15 mouse cellular contexts compared by ENCODE assay signal in genomic region chr13:34288129-34288528, GRCm38 (mm10). TPM values are rescaled to one million over a fixed set of nuclear protein-coding genes. Genes with fewer than 3 reads are reported as not detected.
DNase-seq lines count a peak whose midpoint lies in the region; ATAC-seq and TF ChIP-seq lines count a peak whose summit lies in the region.
"Had no signal": no experiment of that assay in that cellular context is flagged by ENCODE, and none has a peak within 500 bp of the region (broad histone marks: within the 10 kb centered on the region; RNA-seq: fewer than 3 reads in every experiment).

No protein-coding gene starts in this region.

- no peak overlapping the region for H3K4me3 ChIP-seq in midbrain, embryonic 10.5 days
- H3K4me3 ChIP-seq in midbrain, embryonic 16.5 days (ENCODE audit: low read depth, low read length) = no peak overlapping the region
- H3K4me3 ChIP-seq in forebrain, embryonic 11.5 days (ENCODE audit: low read depth, low read length) = no peak overlapping the region
- no peak overlapping the region for H3K4me3 ChIP-seq in hindbrain, embryonic 12.5 days
- no peak overlapping the region for H3K4me3 ChIP-seq in midbrain, embryonic 13.5 days (replicated peaks)
- H3K4me3 ChIP-seq in stomach, postnatal 0 days (ENCODE audit: low read depth, low read length) = no peak overlapping the region
- H3K4me3 ChIP-seq in kidney, embryonic 14.5 days (ENCODE audit: low read length) = no peak overlapping the region
- H3K4me3 ChIP-seq: embryonic facial prominence, embryonic 15.5 days; intestine, embryonic 15.5 days had no signal

- H3K4me1 ChIP-seq in midbrain, embryonic 10.5 days = peaks cover 72% of the 10 kb centered on the region
- H3K4me1 ChIP-seq in midbrain, embryonic 16.5 days (ENCODE audit: control insufficient read depth, insufficient read depth, low read length) = peaks cover 17% of the 10 kb centered on the region
- peaks cover 14% of the 10 kb centered on the region; the same call in 1 of the 2 replicates for H3K4me1 ChIP-seq in forebrain, embryonic 11.5 days (replicated peaks; ENCODE audit: control insufficient read depth, insufficient read depth, low read length)
- H3K4me1 ChIP-seq in hindbrain, embryonic 12.5 days = peaks cover 22% of the 10 kb centered on the region
- H3K4me1 ChIP-seq in midbrain, embryonic 13.5 days (replicated peaks) = peaks cover 38% of the 10 kb centered on the region
- H3K4me1 ChIP-seq in stomach, postnatal 0 days (replicated peaks; ENCODE audit: control insufficient read depth, insufficient read depth) = peaks cover 3% of the 10 kb centered on the region; the same call in 1 of the 2 replicates
- 0 out of 2 replicates have a peak, but pooled peaks cover 2% of the 10 kb centered on the region for H3K4me1 ChIP-seq in kidney, embryonic 14.5 days (ENCODE audit: control insufficient read depth, insufficient read depth, low read length)
- H3K4me1 ChIP-seq: embryonic facial prominence, embryonic 15.5 days; intestine, embryonic 15.5 days had no signal

- no peak for DNase-seq in midbrain, embryonic 10.5 days (ENCODE audit: low spot score)
- DNase-seq in forebrain, embryonic 11.5 days (ENCODE audit: low spot score) = no peak
- no peak for DNase-seq in stomach, postnatal 0 days (ENCODE audit: low spot score)
- no peak for DNase-seq in layer of hippocampus, postnatal 14 days (ENCODE audit: low spot score in 2 of 2)
- DNase-seq: adrenal gland, adult 8-10 months; cerebellum, adult 8-10 months; gastrocnemius, postnatal 25 days; heart, postnatal 10 days; retina, postnatal 1 day had no signal

- H3K9me3 ChIP-seq in midbrain, embryonic 10.5 days (replicated peaks) = no peaks in the 10 kb centered on the region
- no peaks in the 10 kb centered on the region for H3K9me3 ChIP-seq in midbrain, embryonic 16.5 days (replicated peaks; ENCODE audit: control insufficient read depth, low read length, poor library complexity, severe bottlenecking)
- no peaks in the 10 kb centered on the region for H3K9me3 ChIP-seq in forebrain, embryonic 11.5 days (ENCODE audit: control insufficient read depth, low read length)
- no peaks in the 10 kb centered on the region for H3K9me3 ChIP-seq in hindbrain, embryonic 12.5 days (replicated peaks)
- H3K9me3 ChIP-seq in midbrain, embryonic 13.5 days = no peaks in the 10 kb centered on the region
- no peaks in the 10 kb centered on the region for H3K9me3 ChIP-seq in stomach, postnatal 0 days (ENCODE audit: control insufficient read depth, low read length)
- H3K9me3 ChIP-seq in kidney, embryonic 14.5 days (ENCODE audit: control insufficient read depth, low read length) = no peaks in the 10 kb centered on the region
- H3K9me3 ChIP-seq: embryonic facial prominence, embryonic 15.5 days; intestine, embryonic 15.5 days had no signal

- peak overlapping the region; percentile 87 for H3K27ac ChIP-seq in midbrain, embryonic 10.5 days (replicated peaks)
- no peak overlapping the region for H3K27ac ChIP-seq in midbrain, embryonic 16.5 days (ENCODE audit: low read length)
- peak overlapping the region; percentile 84 for H3K27ac ChIP-seq in forebrain, embryonic 11.5 days (ENCODE audit: low read depth, low read length)
- H3K27ac ChIP-seq in hindbrain, embryonic 12.5 days = peak overlapping the region; percentile 64
- H3K27ac ChIP-seq in midbrain, embryonic 13.5 days = peak overlapping the region; percentile 75
- no peak overlapping the region for H3K27ac ChIP-seq in stomach, postnatal 0 days (replicated peaks)
- no peak overlapping the region for H3K27ac ChIP-seq in kidney, embryonic 14.5 days (ENCODE audit: low read depth, low read length)
- H3K27ac ChIP-seq: embryonic facial prominence, embryonic 15.5 days; intestine, embryonic 15.5 days had no signal

- 34% methylated on average over 2 of the region's 2 CpGs for WGBS in midbrain, embryonic 10.5 days
- WGBS in midbrain, embryonic 16.5 days = 4% methylated on average over 2 of the region's 2 CpGs
- 27% methylated on average over 2 of the region's 2 CpGs for WGBS in forebrain, embryonic 11.5 days
- 21% methylated on average over 2 of the region's 2 CpGs for WGBS in hindbrain, embryonic 12.5 days
- WGBS in midbrain, embryonic 13.5 days = 11% methylated on average over 2 of the region's 2 CpGs
- WGBS in stomach, postnatal 0 days = 65% methylated on average over 2 of the region's 2 CpGs
- WGBS in kidney, embryonic 14.5 days = 63% methylated on average over 2 of the region's 2 CpGs

- no peak for TF ChIP-seq CTCF in stomach, postnatal 0 days (IDR thresholded peaks at IDR 0.05; ENCODE audit: low read depth)

- no peak for TF ChIP-seq EP300 in stomach, postnatal 0 days (optimal IDR thresholded peaks at IDR 0.05)

- ATAC-seq in midbrain, embryonic 16.5 days = no peak
- peak; percentile 68; the same call in 1 of the 2 replicates for ATAC-seq in forebrain, embryonic 11.5 days (replicated peaks; ENCODE audit: low FRiP score)
- no peak for ATAC-seq in hindbrain, embryonic 12.5 days (ENCODE audit: low FRiP score)
- ATAC-seq in midbrain, embryonic 13.5 days = no peak; the same call in 1 of the 2 replicates
- ATAC-seq in stomach, postnatal 0 days (ENCODE audit: low FRiP score, low TSS enrichment) = no peak
- no peak for ATAC-seq in kidney, embryonic 14.5 days (ENCODE audit: low FRiP score, low TSS enrichment)
- ATAC-seq: intestine, embryonic 15.5 days had no signal

- H3K4me2 ChIP-seq in midbrain, embryonic 16.5 days (ENCODE audit: low read length) = no peak overlapping the region
- peak overlapping the region; percentile 22; the same call in 1 of the 2 replicates for H3K4me2 ChIP-seq in forebrain, embryonic 11.5 days (ENCODE audit: low read depth, low read length, severe bottlenecking)
- H3K4me2 ChIP-seq in hindbrain, embryonic 12.5 days (replicated peaks) = no peak overlapping the region
- no peak overlapping the region for H3K4me2 ChIP-seq in midbrain, embryonic 13.5 days (replicated peaks)
- no peak overlapping the region for H3K4me2 ChIP-seq in stomach, postnatal 0 days (replicated peaks; ENCODE audit: low read depth)
- H3K4me2 ChIP-seq in kidney, embryonic 14.5 days (replicated peaks; ENCODE audit: low read depth, low read length) = no peak overlapping the region
- H3K4me2 ChIP-seq: embryonic facial prominence, embryonic 15.5 days; intestine, embryonic 15.5 days had no signal

- H3K9ac ChIP-seq in midbrain, embryonic 16.5 days (ENCODE audit: low read depth, low read length) = no peak overlapping the region
- no peak overlapping the region; the same call in 1 of the 2 replicates for H3K9ac ChIP-seq in forebrain, embryonic 11.5 days (ENCODE audit: low read length)
- H3K9ac ChIP-seq in hindbrain, embryonic 12.5 days = no peak overlapping the region
- no peak overlapping the region for H3K9ac ChIP-seq in midbrain, embryonic 13.5 days (replicated peaks)
- no peak overlapping the region for H3K9ac ChIP-seq in stomach, postnatal 0 days (ENCODE audit: low read length)
- no peak overlapping the region for H3K9ac ChIP-seq in kidney, embryonic 14.5 days (ENCODE audit: low read depth, low read length)
- H3K9ac ChIP-seq: embryonic facial prominence, embryonic 15.5 days; intestine, embryonic 15.5 days had no signal

- no peaks in the 10 kb centered on the region for H3K27me3 ChIP-seq in midbrain, embryonic 10.5 days (ENCODE audit: low read depth, poor library complexity, severe bottlenecking)
- H3K27me3 ChIP-seq in midbrain, embryonic 16.5 days (ENCODE audit: control insufficient read depth, insufficient read depth, low read depth, low read length) = no peaks in the 10 kb centered on the region
- no peaks in the 10 kb centered on the region for H3K27me3 ChIP-seq in forebrain, embryonic 11.5 days (ENCODE audit: control insufficient read depth, insufficient read depth, low read length)
- H3K27me3 ChIP-seq in hindbrain, embryonic 12.5 days = no peaks in the 10 kb centered on the region
- no peaks in the 10 kb centered on the region for H3K27me3 ChIP-seq in midbrain, embryonic 13.5 days
- H3K27me3 ChIP-seq in stomach, postnatal 0 days (ENCODE audit: control insufficient read depth, insufficient read depth, low read length) = no peaks in the 10 kb centered on the region
- H3K27me3 ChIP-seq in kidney, embryonic 14.5 days (ENCODE audit: control insufficient read depth, insufficient read depth, low read length) = no peaks in the 10 kb centered on the region
- H3K27me3 ChIP-seq: embryonic facial prominence, embryonic 15.5 days; intestine, embryonic 15.5 days had no signal

- H3K36me3 ChIP-seq in midbrain, embryonic 10.5 days = peaks cover 13% of the 10 kb centered on the region; the same call in 1 of the 2 replicates
- no peaks in the 10 kb centered on the region for H3K36me3 ChIP-seq in midbrain, embryonic 16.5 days (ENCODE audit: control insufficient read depth, insufficient read depth, low read length)
- H3K36me3 ChIP-seq in forebrain, embryonic 11.5 days (ENCODE audit: control insufficient read depth, insufficient read depth, low read length) = no peaks in the 10 kb centered on the region
- H3K36me3 ChIP-seq in hindbrain, embryonic 12.5 days = no peaks in the 10 kb centered on the region
- no peaks in the 10 kb centered on the region for H3K36me3 ChIP-seq in midbrain, embryonic 13.5 days
- H3K36me3 ChIP-seq in stomach, postnatal 0 days (ENCODE audit: control insufficient read depth, insufficient read depth, low read length) = no peaks in the 10 kb centered on the region
- H3K36me3 ChIP-seq in kidney, embryonic 14.5 days (ENCODE audit: control insufficient read depth, insufficient read depth, low read length) = no peaks in the 10 kb centered on the region
- H3K36me3 ChIP-seq: embryonic facial prominence, embryonic 15.5 days; intestine, embryonic 15.5 days had no signal

RNA-seq across cellular contexts. Expression of gene Slc22a23, which starts 56.9 kb away (rescaled TPM):
- 7.9 and 9.3 TPM in 2 replicates for polyA plus RNA-seq in midbrain, embryonic 10.5 days (2016; fragmentation: Nextera tagmentation; extraction: Ambion mirVana)
- 15.2 and 16.2 TPM in 2 replicates for polyA plus RNA-seq in midbrain, embryonic 16.5 days (2015; fragmentation: Nextera tagmentation; extraction: Ambion mirVana)
- polyA plus RNA-seq in forebrain, embryonic 11.5 days (2014; fragmentation: Nextera tagmentation; extraction: Ambion mirVana) = 16.9 and 18.5 TPM in 2 replicates
- polyA plus RNA-seq in hindbrain, embryonic 12.5 days (2016; fragmentation: Nextera tagmentation; extraction: Ambion mirVana) = 14.0 and 16.1 TPM in 2 replicates
- 15.3 and 15.8 TPM in 2 replicates for polyA plus RNA-seq in midbrain, embryonic 13.5 days (2015; fragmentation: Nextera tagmentation; extraction: Ambion mirVana)
- 6.9 and 7.5 TPM in 2 replicates for polyA plus RNA-seq in stomach, postnatal 0 days (2015; fragmentation: Nextera tagmentation; extraction: Ambion mirVana)
- 10 to 100 TPM; 50.9 to 53.6 TPM for total RNA-seq in layer of hippocampus, postnatal 14 days (2021)
- 2.3 and 2.8 TPM in 2 replicates for polyA plus RNA-seq in kidney, embryonic 14.5 days (2014; fragmentation: Nextera tagmentation; extraction: Ambion mirVana)

Comparison
In these comparisons a context has a peak if more than half of its experiments do, and no peak if none do; other contexts are left out.
1. H3K27ac ChIP-seq: peak in midbrain, embryonic 10.5 days (single experiment), forebrain, embryonic 11.5 days (single experiment), hindbrain, embryonic 12.5 days (single experiment) and midbrain, embryonic 13.5 days (single experiment); none in midbrain, embryonic 16.5 days (single experiment), stomach, postnatal 0 days (single experiment) and kidney, embryonic 14.5 days (single experiment).